Mouse (Mus musculus): ENCODE measurements around the gene Saa4.
"Not testable (repeated sequence)": the region's sequence is repeated elsewhere in the genome, so short reads cannot be mapped to it uniquely, and the experiment has no call there.

Saa4 gene

DNA sequence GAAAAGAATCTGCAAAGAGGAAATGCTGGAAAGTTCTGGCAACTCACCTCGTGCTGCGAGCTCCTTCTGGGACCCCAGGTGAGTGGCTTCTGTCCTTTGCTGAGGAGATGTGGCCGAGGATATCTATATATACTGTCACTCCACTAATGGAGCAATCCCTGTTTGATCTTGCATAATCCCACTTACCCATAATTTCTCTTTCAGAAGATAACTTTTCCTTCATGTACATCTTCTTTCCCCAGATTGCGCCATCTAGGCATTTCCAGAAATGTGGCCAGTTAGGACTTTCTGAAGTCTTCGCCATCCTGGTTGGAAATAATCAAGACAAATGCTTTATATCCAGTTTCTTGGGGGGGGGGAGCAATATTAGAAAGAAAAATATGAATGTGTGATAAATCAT lies 16.8 kb downstream of the Saa4 start, which contains the start of gene Saa3:
Gene Saa3, minus strand, starts transcription at position 101 of the 400 bp plus-strand sequence.
- no peak for DNase-seq

- peak; percentile 58 for DNase-seq
Measured at GRCm38 (mm10) chr7:46714518-46714917, 17.9 kb downstream of the Saa4 start.

DNA sequence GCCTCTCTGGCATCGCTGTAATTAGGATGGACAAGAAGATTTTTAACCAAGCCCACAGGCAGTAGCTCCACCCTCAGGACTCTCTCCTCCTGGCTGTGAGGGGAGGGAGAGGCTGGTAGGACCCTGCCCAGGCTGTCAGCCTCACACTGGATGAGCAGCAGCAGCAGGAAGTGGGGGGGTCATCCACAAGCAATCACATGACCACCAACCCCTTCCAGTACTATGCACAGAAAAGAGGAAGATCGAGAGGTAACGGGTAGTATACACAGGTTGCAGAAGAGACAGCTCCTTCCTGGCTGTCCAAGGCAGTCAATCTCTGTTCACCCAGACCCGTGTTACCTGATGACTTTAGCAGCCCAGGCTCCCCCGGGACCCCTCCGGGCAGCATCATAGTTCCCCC lies 20.2 kb downstream of the Saa4 start:
- DNase-seq, result no peak

DNA sequence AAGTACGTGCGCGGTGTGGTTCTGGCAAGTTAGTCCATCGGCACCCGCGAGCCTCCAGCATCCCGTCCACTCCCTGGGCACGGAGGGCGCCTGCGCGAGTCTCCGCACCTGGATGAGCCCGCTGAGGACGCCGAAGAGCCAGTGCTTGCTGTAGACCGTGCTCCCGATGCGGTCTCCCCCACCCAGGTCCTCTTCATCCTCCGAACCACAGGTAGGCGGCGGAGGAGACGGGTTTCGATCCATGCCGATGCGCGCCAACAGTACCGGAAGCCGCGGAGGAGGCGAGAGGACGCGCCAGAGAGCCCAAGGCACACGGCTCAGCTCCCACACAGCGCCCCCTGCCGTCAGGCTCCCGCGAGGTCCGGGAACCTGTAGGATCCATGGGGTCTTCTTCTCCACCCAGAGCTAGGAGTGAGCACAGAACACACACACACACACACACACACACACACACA lies 22.0 kb downstream of the Saa4 start, which contains the start of gene Saal1:
Gene Saal1, minus strand, starts transcription at position 291 of the 455 bp plus-strand sequence.
- peak; percentile 86 for DNase-seq

- no peak for DNase-seq
Measured at GRCm38 (mm10) chr7:46700521-46701025, 31.8 kb downstream of the Saa4 start.

DNA sequence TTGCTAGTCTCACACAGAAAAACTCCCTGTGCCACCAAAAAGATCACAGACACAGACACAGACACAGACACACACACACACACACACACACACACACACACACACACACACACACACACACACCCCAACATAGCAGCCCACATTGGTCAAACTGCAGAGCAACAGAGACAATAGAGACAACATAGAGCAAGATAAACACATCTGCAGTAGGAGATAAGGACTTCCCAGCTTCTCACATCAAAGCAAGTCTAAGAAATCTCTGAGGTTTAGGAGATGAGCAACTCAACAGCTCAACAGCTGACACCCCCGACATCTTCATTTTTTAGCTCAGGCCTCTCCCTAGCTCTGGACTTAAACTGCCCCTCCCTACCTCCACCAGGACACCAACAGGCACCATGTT lies 35.6 kb downstream of the Saa4 start:
- no peak for DNase-seq

DNA sequence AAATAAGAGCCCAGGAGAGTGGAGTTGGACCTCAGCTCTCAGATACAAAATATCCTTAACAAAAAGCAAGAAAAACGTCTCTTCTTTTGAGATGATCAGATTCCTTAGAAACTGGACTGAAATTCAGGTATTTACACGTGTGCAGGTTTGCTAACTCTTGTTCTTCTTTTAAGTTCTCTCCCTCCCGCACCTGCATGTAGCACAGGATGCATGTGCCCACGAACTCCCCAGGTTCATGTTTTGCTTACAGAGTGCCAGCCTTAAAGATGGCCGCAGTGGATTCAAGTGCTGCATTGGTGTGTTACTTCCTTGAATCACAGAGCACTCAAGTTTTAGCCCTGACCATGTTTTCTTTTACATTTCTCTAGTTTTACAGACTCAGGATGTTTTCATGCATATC lies 45.6 kb downstream of the Saa4 start:
- DNase-seq, result no peak

- no peak for DNase-seq
Measured at GRCm38 (mm10) chr7:46680732-46681131, 51.7 kb downstream of the Saa4 start.

- DNase-seq, result not testable (repeated sequence)
Measured at GRCm38 (mm10) chr7:46679044-46679443, 53.4 kb downstream of the Saa4 start.

- DNase-seq, result no peak
Measured at GRCm38 (mm10) chr7:46678417-46678816, 54.0 kb downstream of the Saa4 start.

All from kidney, adult 18-20 months (tissue).